Comparison of ENCODE assay signal across 16 mouse cellular contexts in genomic region chr11:105317769-105318168, GRCm38 (mm10).
"Had no signal": no experiment of that assay in that cellular context is flagged by ENCODE, and none has a peak within 500 bp of the region (broad histone marks: within the 10 kb centered on the region; RNA-seq: fewer than 3 reads in every experiment).

No protein-coding gene starts in this region.

- H3K4me3 ChIP-seq: neural tube, embryonic 13.5 days; neural tube, embryonic 15.5 days; stomach, embryonic 15.5 days had no signal

- DNase-seq: retina, postnatal 1 day; right cerebral cortex, adult 18-20 months; right cerebral cortex, postnatal 14 days; right cerebral cortex, postnatal 25 days; right cerebral cortex, postnatal 4 days; spleen, adult 18-20 months; thymus, adult 18-20 months; thymus, adult 2 months; thymus, postnatal 14 days; thymus, postnatal 25 days; thymus, postnatal 36 days; thymus, postnatal 4 days had no signal

- H3K27ac ChIP-seq: neural tube, embryonic 13.5 days; neural tube, embryonic 15.5 days; stomach, embryonic 15.5 days; stomach, postnatal 0 days had no signal
